Mouse (Mus musculus): ENCODE results near the gene Rell1.

DNA sequence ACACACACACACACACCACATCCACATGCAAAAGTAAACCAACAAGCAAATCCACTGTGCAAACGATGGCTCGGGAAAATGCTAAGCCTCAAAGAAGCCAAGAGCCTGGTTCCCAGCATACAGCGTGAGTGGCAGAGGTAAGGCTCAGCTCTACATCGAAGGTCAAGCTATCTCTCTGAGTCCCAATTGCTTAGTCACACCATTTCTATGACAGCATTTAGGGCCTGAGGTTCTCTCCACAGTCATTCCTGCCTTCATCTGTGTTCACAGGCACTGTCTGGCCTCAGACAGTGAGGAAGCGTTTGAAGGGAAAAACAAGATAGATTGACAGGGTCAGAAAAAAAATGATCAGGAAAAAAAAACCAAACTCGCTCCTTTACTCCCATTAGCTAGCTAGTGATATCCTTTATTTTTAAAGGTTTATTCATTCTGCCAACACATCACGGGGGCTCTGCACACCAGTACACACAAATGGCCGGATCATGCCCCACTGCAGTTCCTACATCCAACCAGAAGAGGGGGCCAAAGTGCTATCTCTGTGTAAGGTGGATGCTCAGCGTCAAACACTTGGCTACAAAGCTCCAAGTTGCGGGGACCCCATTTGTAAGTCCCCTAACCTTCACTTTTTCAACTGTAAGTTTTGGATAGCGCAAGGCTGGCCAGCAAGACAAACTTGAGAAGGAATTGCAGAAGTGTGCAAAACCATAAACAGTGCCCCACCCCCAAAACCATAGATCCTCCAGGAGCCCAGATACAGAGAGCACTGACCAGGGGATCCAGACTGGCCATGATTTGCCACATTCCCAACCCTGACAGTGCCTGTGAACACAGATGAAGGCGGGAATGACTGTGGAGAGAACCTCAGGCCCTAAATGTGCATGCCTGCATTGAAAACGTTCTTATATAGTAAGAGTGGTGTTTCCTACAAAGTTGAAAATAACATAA, 62.3 kb downstream of the Rell1 start:
- no peak for TF ChIP-seq GATA1 (IDR thresholded peaks at IDR 0.05; ENCODE audit: borderline replicate concordance, low read length)
- no peak for TF ChIP-seq FLI1 (IDR thresholded peaks at IDR 0.05; ENCODE audit: low read length)

Data from megakaryocyte, embryonic 14.5 days (primary cell).